ENCODE assay signal across 8 mouse cellular contexts in genomic region chrX:105080096-105080495, GRCm38 (mm10). TPM values are rescaled to one million over a fixed set of nuclear protein-coding genes. Genes with fewer than 3 reads are reported as not detected.
DNase-seq lines count a peak whose midpoint lies in the region; ATAC-seq and TF ChIP-seq lines count a peak whose summit lies in the region.

No protein-coding gene starts in this region.

- peak overlapping the region; percentile 60 for H3K9ac ChIP-seq in kidney, embryonic 16.5 days (replicated peaks; ENCODE audit: low read length)
- peak overlapping the region; percentile 53 for H3K9ac ChIP-seq in embryonic facial prominence, embryonic 11.5 days (replicated peaks; ENCODE audit: low read length)
- peak overlapping the region; percentile 44 for H3K9ac ChIP-seq in intestine, embryonic 15.5 days
- H3K9ac ChIP-seq in midbrain, postnatal 0 days (replicated peaks; ENCODE audit: low read length, poor library complexity, severe bottlenecking), result 0 out of 2 replicates have a peak overlapping the region, but pooled peaks have one; percentile 42

- H3K4me1 ChIP-seq in kidney, embryonic 16.5 days (ENCODE audit: insufficient read depth, low read length), result peaks cover 4% of the 10 kb centered on the region; the same call in 1 of the 2 replicates
- H3K4me1 ChIP-seq in embryonic facial prominence, embryonic 11.5 days (ENCODE audit: control insufficient read depth, insufficient read depth, low read length), result no peaks in the 10 kb centered on the region
- H3K4me1 ChIP-seq in intestine, embryonic 15.5 days (replicated peaks), result no peaks in the 10 kb centered on the region
- H3K4me1 ChIP-seq in midbrain, postnatal 0 days (ENCODE audit: insufficient read depth, low read length), result no peaks in the 10 kb centered on the region

- peak overlapping the region; percentile 67 for H3K4me3 ChIP-seq in kidney, embryonic 16.5 days (ENCODE audit: low read length)
- H3K4me3 ChIP-seq in embryonic facial prominence, embryonic 11.5 days (ENCODE audit: low read depth, low read length), result peak overlapping the region; percentile 29
- peak overlapping the region; percentile 55 for H3K4me3 ChIP-seq in intestine, embryonic 15.5 days (replicated peaks)
- H3K4me3 ChIP-seq in midbrain, postnatal 0 days (ENCODE audit: low read depth, low read length), result peak overlapping the region; percentile 48

- peak overlapping the region; percentile 75 for H3K4me2 ChIP-seq in kidney, embryonic 16.5 days (replicated peaks; ENCODE audit: low read depth, low read length)
- peak overlapping the region; percentile 49 for H3K4me2 ChIP-seq in embryonic facial prominence, embryonic 11.5 days (ENCODE audit: low read depth, low read length)
- peak overlapping the region; percentile 53 for H3K4me2 ChIP-seq in intestine, embryonic 15.5 days (replicated peaks)
- H3K4me2 ChIP-seq in midbrain, postnatal 0 days (ENCODE audit: low read depth, low read length, poor library complexity, severe bottlenecking), result peak overlapping the region; percentile 65

- no peak overlapping the region for H3K27ac ChIP-seq in kidney, embryonic 16.5 days (ENCODE audit: low read length)
- no peak overlapping the region for H3K27ac ChIP-seq in embryonic facial prominence, embryonic 11.5 days (replicated peaks; ENCODE audit: low read depth, low read length)
- no peak overlapping the region for H3K27ac ChIP-seq in intestine, embryonic 15.5 days
- 0 out of 2 replicates have a peak overlapping the region, but pooled peaks have one; percentile 57 for H3K27ac ChIP-seq in midbrain, postnatal 0 days (ENCODE audit: low read depth, low read length)

- H3K27me3 ChIP-seq in kidney, embryonic 16.5 days (ENCODE audit: insufficient read depth, low read length), result no peaks in the 10 kb centered on the region
- H3K27me3 ChIP-seq in embryonic facial prominence, embryonic 11.5 days (ENCODE audit: control insufficient read depth, insufficient read depth, low read length), result no peaks in the 10 kb centered on the region
- H3K27me3 ChIP-seq in intestine, embryonic 15.5 days (replicated peaks), result no peaks in the 10 kb centered on the region
- no peaks in the 10 kb centered on the region for H3K27me3 ChIP-seq in midbrain, postnatal 0 days (ENCODE audit: insufficient read depth, low read length)

- DNase-seq in kidney, adult 8-10 months, result no peak
- DNase-seq in embryonic facial prominence, embryonic 11.5 days (ENCODE audit: low spot score), result no peak
- no peak for DNase-seq in midbrain, postnatal 0 days (ENCODE audit: low spot score)
- DNase-seq in right cerebral cortex, adult 2 months (ENCODE audit: low spot score in 2 of 2), result no peak
- DNase-seq in thymus, adult 18-20 months, result no peak
- no peak for DNase-seq in right cerebral cortex, postnatal 36 days (ENCODE audit: low spot score in 2 of 2)

- H3K36me3 ChIP-seq in kidney, embryonic 16.5 days (ENCODE audit: insufficient read depth, low read length), result peaks cover 7% of the 10 kb centered on the region; the same call in 1 of the 2 replicates
- H3K36me3 ChIP-seq in embryonic facial prominence, embryonic 11.5 days (replicated peaks; ENCODE audit: control insufficient read depth, insufficient read depth, low read depth, low read length), result no peaks in the 10 kb centered on the region
- no peaks in the 10 kb centered on the region for H3K36me3 ChIP-seq in intestine, embryonic 15.5 days
- no peaks in the 10 kb centered on the region for H3K36me3 ChIP-seq in midbrain, postnatal 0 days (ENCODE audit: insufficient read depth, low read length)

- no peak for TF ChIP-seq CTCF in midbrain, postnatal 0 days (IDR thresholded peaks at IDR 0.05)

- no peaks in the 10 kb centered on the region for H3K9me3 ChIP-seq in kidney, embryonic 16.5 days (ENCODE audit: low read length)
- no peaks in the 10 kb centered on the region for H3K9me3 ChIP-seq in embryonic facial prominence, embryonic 11.5 days (replicated peaks; ENCODE audit: control insufficient read depth, low read length)
- H3K9me3 ChIP-seq in intestine, embryonic 15.5 days, result no peaks in the 10 kb centered on the region
- H3K9me3 ChIP-seq in midbrain, postnatal 0 days (ENCODE audit: low read length), result no peaks in the 10 kb centered on the region

- ATAC-seq in kidney, embryonic 16.5 days (ENCODE audit: low FRiP score, low TSS enrichment), result no peak
- ATAC-seq in embryonic facial prominence, embryonic 11.5 days (replicated peaks; ENCODE audit: insufficient number of reproducible peaks, low FRiP score, low TSS enrichment, low read depth), result no peak
- ATAC-seq in intestine, embryonic 15.5 days, result 0 out of 2 replicates have a peak, but pooled peaks have one; percentile 27
- ATAC-seq in midbrain, postnatal 0 days (ENCODE audit: low FRiP score), result no peak; the same call in 1 of the 2 replicates

- 13% methylated on average over 8 of the region's 8 CpGs for WGBS in kidney, embryonic 16.5 days
- WGBS in embryonic facial prominence, embryonic 11.5 days, result 9% methylated on average over 8 of the region's 8 CpGs
- WGBS in intestine, embryonic 15.5 days, result 8% methylated on average over 8 of the region's 8 CpGs
- WGBS in midbrain, postnatal 0 days, result 12% methylated on average over 8 of the region's 8 CpGs

RNA-seq across cellular contexts. Expression of gene Pbdc1, which starts 0.5 kb away (rescaled TPM):
- 60.6 and 63.1 TPM in 2 replicates for polyA plus RNA-seq in kidney, embryonic 16.5 days (2015; fragmentation: Nextera tagmentation; extraction: Ambion mirVana)
- polyA plus RNA-seq in embryonic facial prominence, embryonic 11.5 days (2014; fragmentation: Nextera tagmentation; extraction: Ambion mirVana), result 76.1 and 78.9 TPM in 2 replicates
- polyA plus RNA-seq in intestine, embryonic 15.5 days (2015; fragmentation: Nextera tagmentation; extraction: Ambion mirVana), result 58.2 and 62.7 TPM in 2 replicates
- total RNA-seq in midbrain, postnatal 0 days (2014; rRNA removed), result 12.3 and 24.6 TPM in 2 replicates
- polyA plus RNA-seq in midbrain, postnatal 0 days (2015; fragmentation: Nextera tagmentation; extraction: Ambion mirVana), result 26.9 and 30.4 TPM in 2 replicates

RNA-seq across cellular contexts. Expression of gene Magee1, which starts 40.1 kb away (rescaled TPM):
- polyA plus RNA-seq in kidney, embryonic 16.5 days (2015; fragmentation: Nextera tagmentation; extraction: Ambion mirVana), result 17.2 and 18.0 TPM in 2 replicates
- 14.8 and 18.4 TPM in 2 replicates for polyA plus RNA-seq in embryonic facial prominence, embryonic 11.5 days (2014; fragmentation: Nextera tagmentation; extraction: Ambion mirVana)
- 15.6 and 16.1 TPM in 2 replicates for polyA plus RNA-seq in intestine, embryonic 15.5 days (2015; fragmentation: Nextera tagmentation; extraction: Ambion mirVana)
- 259 and 280 TPM in 2 replicates for total RNA-seq in midbrain, postnatal 0 days (2014; rRNA removed)
- polyA plus RNA-seq in midbrain, postnatal 0 days (2015; fragmentation: Nextera tagmentation; extraction: Ambion mirVana), result 276 and 294 TPM in 2 replicates

Comparison
In these comparisons a context has a peak if more than half of its experiments do, and no peak if none do; other contexts are left out.
1. RNA of gene Magee1, which starts 40.1 kb away (polyA plus RNA-seq): 276 to 294 TPM in midbrain, postnatal 0 days; 17.2 to 18.0 TPM in kidney, embryonic 16.5 days, 15.6 to 16.1 TPM in intestine, embryonic 15.5 days and 14.8 to 18.4 TPM in embryonic facial prominence, embryonic 11.5 days; every median in the first group is over 10 times any median in the second.
2. Peak in every context shown above with its lines, with median percentiles within 50 percentile points of each other: H3K4me2 ChIP-seq, H3K4me3 ChIP-seq and H3K9ac ChIP-seq.